Mouse (Mus musculus): ENCODE data around the gene Gria4. TPM values are rescaled to one million over a fixed set of nuclear protein-coding genes. Genes with fewer than 3 reads are reported as not detected.

Gria4 gene
- total RNA-seq, 2 experiments from 2014 or later = not detected

Small RNA genes within 50 kb of the gene (microRNA-seq; reads per million reads assigned to microRNA genes)
- gene Gm23811 (0 reads per million in 2 experiments), gene Gm23992 (0 reads per million in 2 experiments)
